Mouse (Mus musculus) testis, adult 2 months (tissue): ENCODE measurements around the gene Trim61. TPM values are rescaled to one million over a fixed set of nuclear protein-coding genes. Genes with fewer than 3 reads are reported as not detected.

Experiments used
- H3K27ac ChIP-seq: fragments of 200-500 bp; 2 replicates; pipeline ENCODE4 v1.5.1; 2012; ENCODE audit warnings: low read depth, low read length; ENCODE audit not compliant: control insufficient read depth, insufficient read depth
- H3K27me3 ChIP-seq: fragments of 200-500 bp; 2 replicates; pipeline ENCODE4 v1.6.1; 2012; ENCODE audit warnings: mild to moderate bottlenecking, low read length, moderate library complexity; ENCODE audit not compliant: control insufficient read depth, insufficient read depth
- H3K36me3 ChIP-seq: fragments of 200-500 bp; 2 replicates; pipeline ENCODE4 v1.6.1; 2012; ENCODE audit warnings: mild to moderate bottlenecking, low read length; ENCODE audit not compliant: control insufficient read depth, insufficient read depth
- H3K4me1 ChIP-seq: fragments of 200-500 bp; 2 replicates; pipeline ENCODE4 v1.6.1; 2012; ENCODE audit warnings: low read length; ENCODE audit not compliant: control insufficient read depth, insufficient read depth
- H3K4me3 ChIP-seq: fragments of 200-500 bp; 2 replicates; pipeline ENCODE4 v1.5.1; 2012; ENCODE audit warnings: low read depth, mild to moderate bottlenecking, low read length, moderate library complexity, mixed read lengths; ENCODE audit not compliant: control insufficient read depth
- CTCF ChIP-seq: fragments of 200-500 bp; IDR thresholded peaks from 2 replicates; pipeline ENCODE4 v1.5.1; 2012; ENCODE audit warnings: low read depth, mild to moderate bottlenecking, inconsistent platforms, low read length, moderate library complexity; ENCODE audit not compliant: control insufficient read depth, insufficient read depth, insufficient replicate concordance
- POLR2A ChIP-seq: fragments of 200-500 bp; IDR thresholded peaks from 2 replicates; pipeline ENCODE4 v1.6.1; 2012; ENCODE audit warnings: low read depth, mild to moderate bottlenecking, inconsistent platforms, low read length, moderate library complexity; ENCODE audit not compliant: control insufficient read depth
- polyA plus RNA-seq: library from polyadenylated mRNA; depleted of rRNA; stranded (reverse); fragments of >200 nt; gene quantifications from 2 replicates; pipeline ENCODE4 v1.2.3, GENCODE M21; 2012

The Trim61 gene
- polyA plus RNA-seq, 1 experiment, result not detected

DNA sequence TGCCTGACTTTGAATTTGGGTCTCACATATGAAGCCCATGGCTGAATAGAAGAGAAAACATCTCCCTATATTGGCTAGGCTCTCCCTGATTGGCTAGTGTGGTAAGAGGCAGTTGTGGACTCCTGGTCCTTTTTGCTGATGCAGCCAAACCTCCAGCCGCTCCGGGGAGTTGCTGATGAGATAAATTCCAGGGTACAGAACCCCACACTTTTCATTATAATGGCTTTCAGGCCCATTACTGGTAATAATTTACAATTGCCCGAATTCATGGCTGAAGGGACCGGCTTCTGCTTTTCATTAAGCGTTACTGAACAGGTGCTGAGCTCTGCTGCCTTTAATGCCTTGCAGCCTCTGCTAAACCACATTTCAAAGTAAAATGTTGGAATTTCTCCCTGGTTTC lies 35.6 kb upstream of the Trim61 start:
- Histone ChIP-seq H3K27me3 (no peaks in the 10 kb centered on the region), H3K27ac (no peak overlapping the region), H3K4me1 (no peaks in the 10 kb centered on the region), H3K4me3 (no peak overlapping the region), H3K36me3 (no peaks in the 10 kb centered on the region)
- TF ChIP-seq POLR2A, result no peak
- no peak for TF ChIP-seq CTCF

GRCm38 (mm10) chr8:65053554-65053953 lies 35.2 kb upstream of the Trim61 start:
- Histone ChIP-seq H3K36me3 (no peaks in the 10 kb centered on the region), H3K4me1 (no peaks in the 10 kb centered on the region), H3K27me3 (no peaks in the 10 kb centered on the region), H3K4me3 (no peak overlapping the region), H3K27ac (no peak overlapping the region)
- no peak for TF ChIP-seq CTCF
- TF ChIP-seq POLR2A, result no peak

DNA sequence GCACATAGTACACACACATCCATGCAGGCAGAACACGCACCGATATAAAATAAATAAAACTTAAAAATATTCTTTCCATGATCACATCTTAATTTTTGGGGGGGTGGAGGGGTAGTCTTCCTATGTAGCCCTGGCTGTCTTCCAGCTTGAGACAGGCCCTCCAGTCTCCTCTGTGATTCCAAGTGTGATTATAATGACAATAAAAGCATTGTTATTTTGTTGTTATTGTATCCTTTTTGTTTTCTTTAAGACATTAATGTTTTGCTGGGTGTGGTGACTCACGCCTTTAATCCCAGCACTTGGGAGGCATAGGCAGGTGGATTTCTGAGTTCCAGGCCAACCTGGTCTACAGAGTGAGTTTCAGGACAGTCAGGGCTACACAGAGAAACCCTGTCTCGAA lies 29.5 kb upstream of the Trim61 start:
- H3K4me3 ChIP-seq, result no peak overlapping the region
- TF ChIP-seq CTCF (no peak), POLR2A (no peak)
- H3K4me1 ChIP-seq, result no peaks in the 10 kb centered on the region; the same call in 1 of the 2 replicates
- no peaks in the 10 kb centered on the region for H3K27me3 ChIP-seq
- H3K36me3 ChIP-seq, result no peaks in the 10 kb centered on the region
- H3K27ac ChIP-seq, result no peak overlapping the region

DNA sequence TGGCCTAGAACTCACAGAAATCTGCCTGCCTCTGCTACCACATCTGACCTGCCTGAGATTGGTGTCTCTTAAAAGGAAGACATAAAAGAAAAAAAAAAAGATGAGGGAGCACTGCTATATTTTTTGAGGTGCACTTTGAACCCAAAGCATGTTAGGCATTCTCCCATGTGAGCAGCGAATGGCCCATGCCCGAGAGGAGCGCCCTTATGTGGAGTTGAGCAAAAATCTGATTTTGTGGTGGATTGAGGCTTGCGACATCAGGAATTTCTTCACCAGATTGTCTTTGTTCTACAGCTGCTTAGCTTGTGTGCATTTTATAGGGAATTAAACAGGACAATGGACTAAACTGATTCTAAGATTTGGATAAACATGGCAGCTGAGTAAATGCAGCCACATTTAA lies 28.9 kb upstream of the Trim61 start:
- no peak overlapping the region for H3K27ac ChIP-seq
- H3K27me3 ChIP-seq, result no peaks in the 10 kb centered on the region
- no peaks in the 10 kb centered on the region; the same call in 1 of the 2 replicates for H3K4me1 ChIP-seq
- H3K36me3 ChIP-seq, result no peaks in the 10 kb centered on the region
- TF ChIP-seq POLR2A (no peak), CTCF (no peak)
- H3K4me3 ChIP-seq, result no peak overlapping the region

GRCm38 (mm10) chr8:65046565-65046964 lies 28.2 kb upstream of the Trim61 start:
- no peaks in the 10 kb centered on the region for H3K36me3 ChIP-seq
- no peak overlapping the region for H3K4me3 ChIP-seq
- H3K4me1 ChIP-seq, result no peaks in the 10 kb centered on the region; the same call in 1 of the 2 replicates
- TF ChIP-seq POLR2A, result no peak
- no peak for TF ChIP-seq CTCF
- no peaks in the 10 kb centered on the region for H3K27me3 ChIP-seq
- H3K27ac ChIP-seq, result no peak overlapping the region

DNA sequence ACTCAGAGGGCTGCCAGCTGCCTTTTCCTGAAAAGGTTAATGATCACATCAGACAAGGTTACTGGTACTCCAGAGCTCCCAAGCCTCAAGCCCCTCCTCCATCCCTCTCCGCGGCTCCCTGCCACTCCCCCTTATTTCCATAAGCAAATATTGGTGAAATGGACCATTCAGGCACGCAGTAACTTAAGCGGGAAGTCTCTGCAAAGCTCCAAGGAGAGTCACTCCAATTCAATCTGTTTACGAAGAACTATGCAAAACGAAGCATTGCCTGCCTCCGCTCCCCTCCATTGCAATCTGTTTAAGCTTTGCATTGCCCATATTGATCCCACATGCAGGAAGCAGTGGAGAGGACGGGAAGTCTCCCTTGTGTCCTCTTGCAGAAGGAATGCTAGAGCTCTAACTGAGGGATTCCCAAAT lies 18.8 kb upstream of the Trim61 start, which contains the start of gene Apela:
TSS of gene Apela (minus strand) at position 220 of the 417 bp plus-strand sequence.
- no peaks in the 10 kb centered on the region for H3K27me3 ChIP-seq
- no peak within 1 kb of the TSS for H3K27ac ChIP-seq
- H3K4me3 ChIP-seq, result no peak within 1 kb of the TSS
- H3K36me3 ChIP-seq, result no peaks in the 10 kb centered on the region
- TF ChIP-seq POLR2A (no peak), CTCF (no peak)
- H3K4me1 ChIP-seq, result peaks cover 2% of the 10 kb centered on the region; the same call in 1 of the 2 replicates

- no peak overlapping the region for H3K4me3 ChIP-seq
- H3K4me1 ChIP-seq, result peaks cover 6% of the 10 kb centered on the region; the same call in 1 of the 2 replicates
- no peak for TF ChIP-seq POLR2A
- TF ChIP-seq CTCF, result no peak
- no peaks in the 10 kb centered on the region for H3K27me3 ChIP-seq
- no peak overlapping the region for H3K27ac ChIP-seq
- H3K36me3 ChIP-seq, result no peaks in the 10 kb centered on the region
Observed at GRCm38 (mm10) chr8:65034136-65034535, 15.8 kb upstream of the Trim61 start.

GRCm38 (mm10) chr8:65033056-65033455 lies 14.7 kb upstream of the Trim61 start:
- Histone ChIP-seq H3K4me1 (peaks cover 6% of the 10 kb centered on the region; the same call in 1 of the 2 replicates), H3K27me3 (no peaks in the 10 kb centered on the region), H3K36me3 (no peaks in the 10 kb centered on the region), H3K27ac (no peak overlapping the region), H3K4me3 (no peak overlapping the region)
- TF ChIP-seq CTCF (no peak), POLR2A (no peak)
